Mouse (Mus musculus) C2C12 (cell line): ENCODE measurements at regions not wholly inside any gene's neighbourhood (a gene's known extent, or its start where the extent isn't known, plus 50 kb on each side); places are given as distances from the start of the nearest gene placed in this dataset.
A peak's percentile ranks its signal among the peaks of the same experiment; 100 is the strongest.

ENCODE experiments used
- H3K27me3 ChIP-seq: one replicate; pipeline ENCODE4 v1.6.1; 2011; ENCODE audit not compliant: control insufficient read depth, insufficient read depth, insufficient read length
- H3K36me3 ChIP-seq: one replicate; pipeline ENCODE4 v1.6.1; 2011; ENCODE audit not compliant: control insufficient read depth, insufficient read depth
- H3K4me3 ChIP-seq: one replicate; pipeline ENCODE4 v1.5.1; 2011; ENCODE audit warnings: mild to moderate bottlenecking, control low read depth; ENCODE audit not compliant: poor library complexity, insufficient read depth, severe bottlenecking
- H3K79me2 ChIP-seq: one replicate; pipeline ENCODE4 v1.6.1; 2011; ENCODE audit not compliant: control insufficient read depth, insufficient read depth
- H3K79me3 ChIP-seq: one replicate; pipeline ENCODE4 v1.6.1; 2011; ENCODE audit warnings: low read depth, control low read depth
- H3ac ChIP-seq: one replicate; pipeline ENCODE3; 2011; ENCODE audit warnings: low read depth; ENCODE audit not compliant: control insufficient read depth, insufficient read length
- CEBPB ChIP-seq: IDR thresholded peaks from one replicate; pipeline ENCODE4 v1.6.1; 2011; ENCODE audit warnings: low read depth, mild to moderate bottlenecking, control low read depth, moderate library complexity
- CTCF ChIP-seq: IDR thresholded peaks from one replicate; pipeline ENCODE4 v1.5.1; 2011; ENCODE audit not compliant: control insufficient read depth, insufficient read depth, insufficient read length
- FOSL1 ChIP-seq: IDR thresholded peaks from one replicate; pipeline ENCODE4 v1.8.0; 2011; ENCODE audit warnings: mild to moderate bottlenecking, low read length; ENCODE audit not compliant: poor library complexity, insufficient read depth, severe bottlenecking
- MAX ChIP-seq: IDR thresholded peaks from one replicate; pipeline ENCODE4 v1.6.1; 2011; ENCODE audit warnings: mild to moderate bottlenecking, control low read depth
- MYOD1 ChIP-seq: IDR thresholded peaks from one replicate; pipeline ENCODE4 v1.6.1; 2011; ENCODE audit warnings: low read depth; ENCODE audit not compliant: control insufficient read depth, insufficient read length
- MYOG ChIP-seq: IDR thresholded peaks from one replicate; pipeline ENCODE4 v1.6.1; 2011; ENCODE audit not compliant: control insufficient read depth, insufficient read length; ENCODE audit errors: extremely low read depth
- USF1 ChIP-seq: IDR thresholded peaks from one replicate; pipeline ENCODE4 v1.6.1; 2011; ENCODE audit warnings: low read depth, mild to moderate bottlenecking, control low read depth, moderate library complexity

DNA sequence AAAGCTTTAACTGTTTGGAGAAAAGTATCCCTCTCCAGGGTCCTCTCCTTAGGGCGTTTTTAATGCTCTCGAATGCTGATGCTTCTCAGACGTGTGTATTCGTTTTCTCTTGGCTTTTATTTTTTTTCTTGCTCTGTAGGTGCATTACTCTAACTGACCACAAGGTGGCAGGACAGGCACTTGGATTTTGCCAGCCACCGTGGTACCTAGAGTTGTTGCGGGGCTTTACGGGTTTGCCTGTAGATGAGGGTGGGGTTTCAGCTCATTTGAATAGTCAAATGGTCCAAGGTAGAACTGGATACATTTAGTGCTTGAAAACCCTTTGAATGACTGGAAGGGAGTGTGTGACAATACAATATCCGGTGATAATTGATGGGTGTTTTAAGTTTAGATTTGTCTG is 283.2 kb upstream of the Cxcr4 start:
- Histone ChIP-seq H3K79me2 (no peaks in the 10 kb centered on the region), H3K4me3 (no peak overlapping the region), H3ac (no peak overlapping the region), H3K79me3 (no peaks in the 10 kb centered on the region), H3K27me3 (no peaks in the 10 kb centered on the region), H3K36me3 (no peaks in the 10 kb centered on the region)
- no peak for TF ChIP-seq CEBPB
- peak; percentile 58 for TF ChIP-seq CTCF

DNA sequence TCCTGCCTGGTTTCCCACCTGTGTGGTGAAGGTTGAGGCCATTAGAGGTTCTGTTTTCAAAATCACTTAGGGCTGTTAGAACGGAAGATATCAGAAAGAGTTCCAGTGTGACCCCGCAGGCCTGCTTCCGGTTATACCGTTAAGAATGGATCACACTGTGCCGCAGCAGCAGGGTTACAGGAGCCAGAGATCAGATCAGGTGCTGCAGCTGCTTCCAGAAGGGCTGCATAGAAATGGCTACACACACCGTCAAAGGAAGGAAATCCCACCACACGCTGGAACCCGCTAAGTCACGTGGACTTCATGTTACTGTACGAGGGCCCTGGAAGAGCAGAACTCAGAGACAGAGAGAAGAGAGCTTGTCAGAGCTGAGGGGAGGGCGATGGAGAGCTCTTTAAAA is 282.1 kb upstream of the Cxcr4 start:
- H3K36me3 ChIP-seq = no peaks in the 10 kb centered on the region
- no peaks in the 10 kb centered on the region for H3K27me3 ChIP-seq
- H3K4me3 ChIP-seq = no peak overlapping the region
- TF ChIP-seq CEBPB = no peak
- TF ChIP-seq CTCF = no peak
- no peak for TF ChIP-seq FOSL1
- TF ChIP-seq MAX = no peak
- TF ChIP-seq MYOD1 = no peak
- TF ChIP-seq USF1 = no peak
- no peak for TF ChIP-seq MYOG
- H3K79me3 ChIP-seq = no peaks in the 10 kb centered on the region
- no peak overlapping the region for H3ac ChIP-seq
- no peaks in the 10 kb centered on the region for H3K79me2 ChIP-seq

DNA sequence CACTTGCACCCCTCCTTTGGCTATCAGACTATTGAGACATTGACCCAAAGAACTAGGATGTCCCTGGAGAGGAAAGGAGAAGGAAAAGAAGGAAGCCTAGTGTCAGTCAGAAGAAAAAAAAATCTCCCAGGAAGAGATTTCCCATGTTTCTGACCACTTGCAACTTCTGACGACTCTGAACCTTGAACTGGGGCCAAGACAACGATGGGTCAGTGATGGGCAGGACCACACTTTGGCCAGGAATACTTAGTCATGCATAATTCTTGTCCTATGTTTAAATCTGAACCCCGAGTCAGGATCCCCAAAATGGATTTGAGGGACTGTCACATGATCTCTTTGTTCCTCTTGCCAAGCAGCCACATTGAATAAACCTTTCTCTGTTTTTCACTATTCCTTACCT is 276.7 kb upstream of the Cxcr4 start:
- Histone ChIP-seq H3K27me3 (no peaks in the 10 kb centered on the region), H3K36me3 (no peaks in the 10 kb centered on the region), H3K4me3 (no peak overlapping the region), H3ac (no peak overlapping the region), H3K79me3 (no peaks in the 10 kb centered on the region), H3K79me2 (no peaks in the 10 kb centered on the region)
- TF ChIP-seq MYOG (no peak), MYOD1 (no peak), MAX (no peak), USF1 (no peak)

DNA sequence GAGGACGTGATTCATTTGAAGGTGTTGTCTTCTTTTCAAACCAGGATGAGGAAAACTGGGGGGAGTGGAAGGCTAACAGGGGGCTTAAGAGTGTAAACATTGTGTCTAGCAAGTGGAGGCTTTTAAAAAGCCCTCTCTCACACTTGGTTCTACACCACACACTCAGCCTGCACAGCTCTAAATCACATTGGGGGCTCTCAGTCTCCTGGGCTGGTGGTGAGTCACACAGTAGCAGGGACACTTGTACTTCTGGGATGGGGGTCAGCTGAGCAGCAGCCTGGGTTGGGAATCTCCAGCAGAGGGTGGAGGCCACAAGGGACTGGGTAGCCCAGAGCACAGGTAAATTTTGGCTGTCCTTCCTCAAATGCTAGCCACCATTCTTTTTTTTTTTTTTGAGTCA is 268.4 kb upstream of the Cxcr4 start:
- no peak for TF ChIP-seq CTCF
- no peak for TF ChIP-seq FOSL1
- no peak for TF ChIP-seq MYOD1
- no peak for TF ChIP-seq CEBPB
- TF ChIP-seq MYOG = no peak
- TF ChIP-seq MAX = no peak
- TF ChIP-seq USF1 = no peak
- no peaks in the 10 kb centered on the region for H3K79me3 ChIP-seq
- H3K27me3 ChIP-seq = no peaks in the 10 kb centered on the region
- no peaks in the 10 kb centered on the region for H3K79me2 ChIP-seq
- H3K4me3 ChIP-seq = no peak overlapping the region
- H3K36me3 ChIP-seq = no peaks in the 10 kb centered on the region
- no peak overlapping the region for H3ac ChIP-seq

DNA sequence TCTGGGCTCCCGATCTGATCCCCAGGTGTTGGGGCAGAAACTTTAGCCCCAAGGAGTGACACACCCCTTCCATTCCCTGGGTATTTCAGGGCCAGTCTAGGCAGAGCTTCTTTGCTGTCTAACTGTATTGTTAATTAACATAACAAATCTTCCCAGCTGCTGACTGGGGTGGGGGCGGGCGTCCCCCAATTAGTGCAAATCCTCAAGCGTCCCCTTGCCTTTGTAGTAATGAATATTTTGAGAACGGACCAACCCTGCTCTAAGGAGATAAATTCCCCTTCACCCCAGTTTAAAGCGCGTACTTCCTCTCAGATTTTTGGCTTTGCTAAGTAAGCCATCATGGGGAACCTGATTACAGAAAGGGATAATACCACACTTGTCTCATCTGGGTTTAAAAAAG is 268.0 kb upstream of the Cxcr4 start:
- no peak overlapping the region for H3ac ChIP-seq
- H3K4me3 ChIP-seq = no peak overlapping the region
- no peaks in the 10 kb centered on the region for H3K79me2 ChIP-seq
- no peaks in the 10 kb centered on the region for H3K79me3 ChIP-seq
- H3K36me3 ChIP-seq = no peaks in the 10 kb centered on the region
- no peak for TF ChIP-seq USF1
- TF ChIP-seq CEBPB = no peak
- TF ChIP-seq MYOD1 = no peak
- TF ChIP-seq MYOG = no peak
- TF ChIP-seq FOSL1 = no peak
- no peaks in the 10 kb centered on the region for H3K27me3 ChIP-seq

DNA sequence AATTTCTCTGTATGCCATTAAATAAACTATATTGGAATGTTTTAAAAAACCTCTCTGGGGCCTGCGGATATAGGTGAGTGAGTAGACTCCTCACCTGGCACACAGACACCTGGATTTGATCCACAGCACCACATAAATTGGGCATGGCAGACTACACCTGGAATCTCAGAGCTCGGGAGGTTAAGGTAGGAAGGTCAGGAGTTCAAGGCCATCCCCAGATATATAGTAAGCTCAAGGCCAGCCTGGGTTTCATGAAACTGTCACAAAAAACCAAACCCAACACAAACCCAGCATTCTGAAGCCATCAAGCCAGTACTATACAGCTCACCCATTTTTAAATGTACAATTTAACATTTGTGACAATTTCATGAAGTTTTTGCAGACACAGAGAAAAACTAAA is 266.6 kb upstream of the Cxcr4 start:
- no peak overlapping the region for H3K4me3 ChIP-seq
- no peaks in the 10 kb centered on the region for H3K79me3 ChIP-seq
- no peaks in the 10 kb centered on the region for H3K27me3 ChIP-seq
- H3K36me3 ChIP-seq = no peaks in the 10 kb centered on the region
- no peaks in the 10 kb centered on the region for H3K79me2 ChIP-seq
- H3ac ChIP-seq = no peak overlapping the region
- TF ChIP-seq MYOD1 (no peak), CEBPB (no peak), FOSL1 (no peak), MYOG (no peak), MAX (no peak), USF1 (no peak), CTCF (no peak)
